Mouse (Mus musculus) forebrain, embryonic 16.5 days (tissue): ENCODE results near the gene Rcan2. TPM values are rescaled to one million over a fixed set of nuclear protein-coding genes. Genes with fewer than 3 reads are reported as not detected.

Experiments used
- ATAC-seq: fragments of 200-750 bp; cut with Nextera tagmentation; 2 replicates; pipeline ENCODE4 v1.8.0; 2017; ENCODE audit warnings: mild to moderate bottlenecking, moderate library complexity
- H3K27ac ChIP-seq: fragments of 300-500 bp; sonication (generic); 2 replicates; pipeline ENCODE4 v1.5.1; 2014; ENCODE audit warnings: low read length, control low read depth
- H3K27me3 ChIP-seq: fragments of 300-500 bp; sonication (generic); replicated peaks from 2 replicates; pipeline ENCODE4 v1.6.1; 2014; ENCODE audit warnings: low read length; ENCODE audit not compliant: control insufficient read depth, insufficient read depth
- H3K36me3 ChIP-seq: fragments of 300-500 bp; sonication (generic); 2 replicates; pipeline ENCODE4 v1.6.1; 2014; ENCODE audit not compliant: control insufficient read depth, insufficient read depth
- H3K4me1 ChIP-seq: fragments of 300-500 bp; sonication (generic); replicated peaks from 2 replicates; pipeline ENCODE4 v1.6.1; 2014; ENCODE audit warnings: low read length; ENCODE audit not compliant: control insufficient read depth, insufficient read depth
- H3K4me2 ChIP-seq: fragments of 300-500 bp; sonication (generic); 2 replicates; pipeline ENCODE4 v1.6.1; 2014; ENCODE audit warnings: mild to moderate bottlenecking, low read length, control low read depth
- H3K4me3 ChIP-seq: fragments of 300-500 bp; sonication (generic); replicated peaks from 2 replicates; pipeline ENCODE4 v1.5.1; 2014; ENCODE audit warnings: mild to moderate bottlenecking, low read length, control low read depth
- H3K9ac ChIP-seq: fragments of 300-500 bp; sonication (generic); replicated peaks from 2 replicates; pipeline ENCODE4 v1.6.1; 2014; ENCODE audit warnings: low read depth, low read length, control low read depth
- H3K9me3 ChIP-seq: fragments of 300-500 bp; sonication (generic); 2 replicates; pipeline ENCODE4 v1.6.1; 2016; ENCODE audit warnings: low read length; ENCODE audit not compliant: control insufficient read depth
- WGBS: fragments of 180-500 bp; shearing (Covaris S2); extraction: QIAGEN DNeasy Blood & Tissue Kit; methylation state at CpG from one replicate; pipeline ENCODE4 v1.1.7; 2014; 5-methylcytosine and 5-hydroxymethylcytosine counted together
- polyA plus RNA-seq: library from polyadenylated mRNA; unstranded; fragments of >200 nt; fragmentation: Nextera tagmentation; extraction: Ambion mirVana; gene quantifications from 2 replicates; pipeline ENCODE4 v1.2.1, GENCODE M21; 2015

Gene Rcan2
- 25.1 and 47.1 TPM in 2 replicates for polyA plus RNA-seq

DNA sequence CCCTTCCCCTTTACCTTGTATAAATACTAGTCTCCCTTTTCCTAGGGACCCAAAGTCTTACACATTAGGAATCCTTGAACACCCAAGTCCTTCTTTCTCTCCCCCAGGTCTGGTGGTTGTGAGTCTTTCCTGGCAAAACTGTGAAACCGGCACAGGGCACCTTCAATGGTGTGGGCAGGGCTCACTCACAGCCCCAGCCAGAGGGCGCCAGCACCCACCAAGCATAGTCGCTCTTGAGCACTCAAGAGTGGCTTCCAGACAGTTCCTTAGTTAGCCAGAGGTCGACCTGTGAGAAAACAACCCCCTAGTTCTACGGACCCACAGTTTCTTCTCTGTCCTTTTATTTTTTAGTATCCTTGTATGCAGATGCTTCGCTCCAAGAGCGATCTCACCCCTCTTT, at the start of gene Rcan2:
Gene Rcan2 (plus strand): TSS at position 275 of the 400 bp plus-strand sequence.
- peaks cover 16% of the 10 kb centered on the region for H3K4me1 ChIP-seq
- H3K4me2 ChIP-seq = peak within 1 kb of the TSS; percentile 92
- peak within 1 kb of the TSS; percentile 65 for H3K4me3 ChIP-seq
- H3K27ac ChIP-seq = peak within 1 kb of the TSS; percentile 18; the same call in 1 of the 2 replicates
- WGBS = 2% methylated on average over 7 of the region's 7 CpGs
- peak; percentile 87 for ATAC-seq
- peak within 1 kb of the TSS; percentile 82 for H3K9ac ChIP-seq
- H3K9me3 ChIP-seq = no peaks in the 10 kb centered on the region
- H3K36me3 ChIP-seq = no peaks in the 10 kb centered on the region
- no peaks in the 10 kb centered on the region for H3K27me3 ChIP-seq

GRCm38 (mm10) chr17:43752811-43753210, 48.3 kb upstream of the Rcan2 start:
- no peak for ATAC-seq
- Histone ChIP-seq H3K4me2 (no peak overlapping the region), H3K4me3 (no peak overlapping the region), H3K9ac (no peak overlapping the region), H3K36me3 (no peaks in the 10 kb centered on the region), H3K27me3 (no peaks in the 10 kb centered on the region), H3K4me1 (no peaks in the 10 kb centered on the region), H3K9me3 (no peaks in the 10 kb centered on the region), H3K27ac (no peak overlapping the region)
- WGBS = 42% methylated on average over 1 of the region's 1 CpGs

DNA sequence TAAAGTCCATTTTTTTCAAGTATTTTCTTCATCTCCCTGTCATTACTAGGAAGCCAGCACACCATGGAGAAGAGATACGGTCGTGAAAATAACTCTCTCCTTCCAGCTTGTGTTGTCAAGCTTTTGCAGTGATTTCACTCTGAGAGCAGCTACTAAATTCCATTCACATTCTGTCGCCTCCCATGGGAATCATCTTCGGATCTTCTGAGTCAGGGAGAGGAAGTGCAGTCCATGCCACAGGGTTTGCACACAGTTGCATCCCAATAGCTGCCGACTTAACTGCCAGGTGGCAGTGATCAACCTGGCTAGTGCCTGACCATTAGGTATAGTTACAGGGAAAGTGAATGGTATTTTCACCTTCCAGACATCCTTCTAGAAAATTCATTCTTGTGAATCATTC, 46.5 kb upstream of the Rcan2 start:
- Histone ChIP-seq H3K27ac (no peak overlapping the region), H3K9ac (no peak overlapping the region), H3K9me3 (no peaks in the 10 kb centered on the region), H3K36me3 (no peaks in the 10 kb centered on the region), H3K4me3 (no peak overlapping the region), H3K27me3 (no peaks in the 10 kb centered on the region), H3K4me2 (no peak overlapping the region), H3K4me1 (no peaks in the 10 kb centered on the region)
- 80% methylated on average over 5 of the region's 5 CpGs for WGBS
- no peak for ATAC-seq

GRCm38 (mm10) chr17:43758607-43759259, 42.4 kb upstream of the Rcan2 start:
- H3K36me3 ChIP-seq = no peaks in the 10 kb centered on the region
- H3K4me3 ChIP-seq = no peak overlapping the region
- H3K4me2 ChIP-seq = no peak overlapping the region
- no peaks in the 10 kb centered on the region for H3K4me1 ChIP-seq
- no peak overlapping the region for H3K9ac ChIP-seq
- no peaks in the 10 kb centered on the region for H3K9me3 ChIP-seq
- no peaks in the 10 kb centered on the region for H3K27me3 ChIP-seq
- no peak for ATAC-seq
- no peak overlapping the region for H3K27ac ChIP-seq
- WGBS = 66% methylated on average over 15 of the region's 15 CpGs

GRCm38 (mm10) chr17:43784531-43784930, 16.6 kb upstream of the Rcan2 start:
- Histone ChIP-seq H3K9ac (no peak overlapping the region), H3K27me3 (no peaks in the 10 kb centered on the region), H3K4me2 (no peak overlapping the region), H3K36me3 (no peaks in the 10 kb centered on the region), H3K9me3 (no peaks in the 10 kb centered on the region), H3K4me1 (no peaks in the 10 kb centered on the region), H3K4me3 (no peak overlapping the region), H3K27ac (no peak overlapping the region)
- WGBS = 78% methylated on average over 4 of the region's 4 CpGs
- ATAC-seq = no peak

DNA sequence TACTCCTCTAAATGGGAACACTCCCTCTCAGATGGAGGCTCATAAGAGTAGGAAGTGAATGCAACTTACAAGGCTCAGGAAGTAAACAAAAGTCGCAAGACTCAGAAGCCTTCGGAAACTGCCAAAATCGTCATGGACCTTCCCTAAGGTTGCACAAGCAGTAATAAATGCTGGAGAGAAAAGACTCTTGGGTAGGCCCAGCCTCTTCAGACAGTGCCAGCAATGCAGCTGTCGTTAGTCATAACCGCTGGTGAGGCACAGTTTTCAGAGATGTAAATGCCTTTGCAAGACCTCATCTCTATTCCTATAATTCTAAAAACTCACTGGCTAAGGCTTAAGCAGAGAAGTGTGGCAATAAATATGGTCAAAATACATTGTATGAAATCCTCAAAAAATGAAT, 12.9 kb upstream of the Rcan2 start:
- WGBS = 93% methylated on average over 5 of the region's 5 CpGs
- no peak overlapping the region for H3K9ac ChIP-seq
- H3K4me3 ChIP-seq = no peak overlapping the region
- no peak overlapping the region for H3K4me2 ChIP-seq
- H3K9me3 ChIP-seq = no peaks in the 10 kb centered on the region
- no peak overlapping the region for H3K27ac ChIP-seq
- no peaks in the 10 kb centered on the region for H3K36me3 ChIP-seq
- H3K4me1 ChIP-seq = no peaks in the 10 kb centered on the region
- no peak for ATAC-seq
- no peaks in the 10 kb centered on the region for H3K27me3 ChIP-seq

DNA sequence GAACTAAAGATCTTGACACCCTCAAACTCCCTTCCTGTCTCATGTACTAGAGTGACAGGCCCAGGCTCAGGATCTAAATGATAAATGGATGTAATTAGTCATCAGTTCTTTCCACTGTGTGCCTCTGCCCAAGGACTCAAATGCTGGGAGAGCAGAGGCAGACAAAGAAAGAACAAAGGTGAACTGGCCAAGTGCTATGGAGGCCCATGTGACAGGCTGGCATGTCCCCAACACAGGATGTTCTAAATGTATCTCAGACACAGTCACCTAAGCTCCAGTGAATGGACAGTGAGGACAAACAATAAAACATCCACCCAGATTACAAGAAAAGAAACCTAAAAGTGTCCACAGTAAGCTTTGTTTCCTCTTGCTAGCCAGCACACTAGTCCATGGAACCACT, 11.8 kb upstream of the Rcan2 start:
- H3K27me3 ChIP-seq = no peaks in the 10 kb centered on the region
- H3K4me1 ChIP-seq = no peaks in the 10 kb centered on the region
- no peak overlapping the region for H3K4me2 ChIP-seq
- H3K4me3 ChIP-seq = no peak overlapping the region
- no peak overlapping the region for H3K27ac ChIP-seq
- H3K36me3 ChIP-seq = no peaks in the 10 kb centered on the region
- no peaks in the 10 kb centered on the region for H3K9me3 ChIP-seq
- ATAC-seq = no peak
- H3K9ac ChIP-seq = no peak overlapping the region

GRCm38 (mm10) chr17:43791751-43792150, 9.4 kb upstream of the Rcan2 start:
- H3K9ac ChIP-seq = no peak overlapping the region
- no peak for ATAC-seq
- H3K9me3 ChIP-seq = no peaks in the 10 kb centered on the region
- WGBS = 95% methylated on average over 3 of the region's 3 CpGs
- no peak overlapping the region for H3K27ac ChIP-seq
- H3K4me2 ChIP-seq = no peak overlapping the region
- H3K4me3 ChIP-seq = no peak overlapping the region
- H3K27me3 ChIP-seq = no peaks in the 10 kb centered on the region
- H3K36me3 ChIP-seq = no peaks in the 10 kb centered on the region
- no peaks in the 10 kb centered on the region for H3K4me1 ChIP-seq

DNA sequence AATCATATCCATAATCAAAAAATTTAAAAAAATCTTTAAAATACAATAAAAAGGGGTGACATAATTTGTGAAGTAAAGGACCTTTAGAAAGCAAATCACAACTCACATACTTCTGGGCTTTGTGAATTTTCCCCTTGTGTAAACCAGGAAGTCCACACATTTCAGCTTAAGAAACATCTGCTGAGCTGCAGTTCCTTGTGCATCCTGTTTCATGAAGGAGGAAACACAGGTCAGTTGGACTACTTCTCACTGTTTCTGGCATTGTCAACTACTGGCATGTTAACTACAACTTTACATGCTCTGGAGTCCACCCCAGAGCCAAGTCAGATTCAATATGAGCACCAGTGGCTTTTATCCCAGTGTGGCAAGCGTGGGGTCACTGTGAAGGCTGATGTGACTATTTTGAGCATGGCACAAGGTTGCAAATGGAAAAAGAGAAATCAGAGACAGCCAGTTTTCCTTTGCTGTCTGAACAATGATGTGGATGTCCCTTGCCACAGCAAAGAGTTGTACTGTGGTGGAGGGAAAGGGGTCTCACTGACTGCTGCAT, 6.3 kb upstream of the Rcan2 start:
- Histone ChIP-seq H3K9me3 (no peaks in the 10 kb centered on the region), H3K4me1 (no peaks in the 10 kb centered on the region), H3K4me3 (no peak overlapping the region), H3K27ac (no peak overlapping the region), H3K4me2 (no peak overlapping the region), H3K36me3 (no peaks in the 10 kb centered on the region), H3K27me3 (no peaks in the 10 kb centered on the region), H3K9ac (no peak overlapping the region)
- ATAC-seq = no peak
- WGBS = 65% methylated on average over 1 of the region's 1 CpGs
